Mouse (Mus musculus) urinary bladder, postnatal 25 days (tissue): ENCODE data around the gene Vps16.
A peak's percentile ranks its signal among the peaks of the same experiment; 100 is the strongest.

ENCODE experiments used
- DNase-seq: peaks from one replicate; pipeline ENCODE4 v3.0.0; 2022; ENCODE audit warnings: low spot score

The Vps16 gene

DNA sequence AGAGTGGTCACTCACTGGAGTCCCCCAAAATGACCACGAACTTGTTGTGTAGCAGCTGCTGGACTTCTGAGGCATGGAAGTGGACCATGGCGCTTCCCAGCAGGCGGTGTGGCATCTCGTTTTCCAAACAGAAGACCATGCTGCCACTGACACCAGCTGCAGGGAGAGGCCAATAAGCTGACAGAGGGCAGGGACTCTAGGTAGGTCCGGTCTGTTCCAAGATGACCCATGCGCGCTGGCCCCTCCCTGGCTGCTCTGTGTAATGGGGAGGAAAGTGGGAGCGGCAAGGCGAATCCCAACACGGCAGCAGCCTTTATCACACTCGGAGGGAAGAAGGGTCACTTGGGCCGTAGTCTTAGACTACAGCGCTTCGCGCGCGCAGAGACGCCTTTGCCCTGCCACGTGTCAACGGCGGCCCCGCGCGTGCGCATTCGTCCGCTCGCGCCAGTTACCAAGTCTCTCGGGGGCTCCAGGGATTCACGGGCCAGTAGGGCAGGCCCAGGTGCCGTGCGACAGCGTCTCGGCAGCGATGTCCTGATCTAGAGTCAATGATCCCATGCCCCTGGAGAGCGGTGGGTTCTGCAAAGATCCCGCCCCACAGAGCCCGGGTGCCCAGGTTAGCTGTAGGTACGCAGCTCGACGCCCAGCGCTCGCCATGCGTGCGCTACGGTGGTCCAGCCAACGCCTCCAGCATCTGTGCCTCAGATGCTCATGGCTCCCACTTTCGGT, 578 bp upstream of the Vps16 start:
- peak; percentile 75 for DNase-seq

DNA sequence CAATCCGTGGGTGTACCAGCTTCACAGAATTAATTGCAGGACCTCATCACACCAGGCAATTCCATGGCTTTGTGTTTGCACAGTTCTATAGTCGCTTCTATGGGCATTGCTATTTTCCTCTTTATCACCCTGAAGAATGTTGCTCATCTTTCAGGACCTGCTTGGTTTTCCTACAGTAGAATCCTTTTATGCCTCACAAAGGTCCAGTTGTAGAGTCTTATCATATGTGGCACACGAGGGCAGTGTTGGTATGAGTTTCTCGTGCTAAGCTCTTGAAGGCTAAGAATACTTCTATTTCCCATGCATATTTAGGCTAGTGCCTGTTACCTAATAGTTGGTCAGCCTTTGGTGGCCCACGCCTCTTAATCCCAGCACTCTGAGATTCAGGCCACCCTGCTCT, 973 bp downstream of the Vps16 start:
- DNase-seq = no peak

DNA sequence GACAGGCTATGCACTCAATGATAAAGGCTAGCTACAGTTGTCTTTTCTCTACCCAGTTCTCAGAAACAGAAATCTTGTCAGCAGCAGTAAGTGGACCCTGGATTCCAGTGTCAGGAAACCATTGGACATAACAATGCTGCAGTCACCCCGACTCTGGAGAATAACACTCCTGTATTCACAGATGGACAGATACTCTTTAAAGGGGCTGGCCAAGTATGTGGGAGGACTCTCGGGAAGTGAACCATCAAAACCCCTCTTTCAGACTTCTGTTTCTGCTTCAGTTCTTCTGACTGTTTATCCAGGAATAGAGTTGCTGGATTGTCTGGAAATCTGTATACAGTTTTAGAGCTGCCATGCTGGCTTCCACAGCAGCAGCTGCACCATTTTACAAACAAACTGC, 5.7 kb downstream of the Vps16 start:
- DNase-seq = no peak

DNA sequence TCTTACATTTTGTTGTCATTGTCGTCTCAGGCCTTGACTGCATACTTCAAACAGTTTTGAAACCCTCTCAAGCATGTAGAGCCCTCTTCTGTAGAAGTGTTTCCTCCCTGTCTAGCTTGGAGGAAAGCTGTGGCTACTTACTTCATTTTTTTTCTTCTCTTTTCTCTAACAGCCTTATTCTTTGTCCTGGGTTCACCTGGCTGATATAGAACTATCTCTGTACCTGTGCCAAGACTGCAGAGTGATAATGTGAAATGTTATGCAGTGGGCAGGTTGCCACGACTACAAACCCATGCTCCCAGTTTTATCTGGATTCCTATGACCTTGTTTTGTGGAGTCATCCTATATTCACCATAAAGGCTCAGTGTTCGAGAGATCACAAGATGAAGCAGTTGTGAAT, 6.3 kb downstream of the Vps16 start:
- no peak for DNase-seq

DNA sequence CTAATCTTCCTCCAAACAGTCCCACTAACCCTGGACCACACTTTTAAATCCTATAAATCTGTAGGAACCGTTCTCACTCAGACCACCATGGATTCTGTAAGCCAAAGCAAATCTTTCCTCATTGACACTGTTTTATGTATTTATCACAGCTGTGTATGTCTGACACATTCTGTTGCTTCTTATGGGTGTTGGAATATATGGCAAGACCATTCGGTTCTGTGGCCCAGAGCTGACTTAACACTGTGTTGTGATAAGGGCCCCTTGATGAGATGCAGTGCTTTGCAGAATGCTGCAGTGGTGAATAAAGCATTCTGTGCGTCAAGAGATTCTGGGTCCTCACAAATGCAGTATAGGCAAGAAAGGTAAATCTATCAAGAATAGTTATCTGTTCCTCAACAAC, 8.0 kb downstream of the Vps16 start:
- no peak for DNase-seq

DNA sequence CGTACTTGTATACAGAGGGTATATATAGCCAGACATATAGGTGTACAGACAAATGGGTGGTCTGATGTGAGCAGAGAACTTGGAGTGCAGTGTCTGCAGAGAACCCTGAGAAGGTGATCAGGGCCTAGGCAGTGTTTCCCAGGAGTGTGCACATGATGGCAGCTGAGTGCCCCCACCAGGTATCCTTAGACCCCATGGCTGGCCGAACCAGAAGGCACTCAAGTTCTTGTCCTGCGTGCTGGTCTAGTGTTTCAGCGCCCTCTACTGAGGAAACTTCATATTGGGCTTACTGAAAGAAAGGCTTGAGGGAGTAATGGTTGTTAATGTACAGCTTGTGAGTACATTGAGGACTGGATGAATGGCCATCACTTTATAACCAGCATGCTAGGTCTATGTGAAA, 9.0 kb downstream of the Vps16 start:
- no peak for DNase-seq

DNA sequence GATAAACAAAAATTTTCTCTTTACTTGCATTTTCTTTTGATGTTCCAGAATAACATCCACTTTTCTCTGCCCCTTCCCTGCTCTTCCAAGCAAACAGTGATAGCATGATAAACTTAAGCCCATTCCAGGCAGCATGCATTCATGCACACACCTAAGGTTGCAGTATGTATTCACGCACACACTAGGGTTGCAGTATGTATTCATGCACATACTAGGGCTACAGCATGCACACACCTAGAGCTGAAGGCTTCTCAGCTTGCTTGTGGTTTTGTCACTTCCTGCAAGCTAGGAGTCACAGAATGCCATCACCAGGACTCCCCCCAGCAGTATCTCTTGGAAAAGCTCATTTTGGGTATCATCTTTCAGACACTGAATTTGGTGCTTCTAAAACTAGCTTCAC, 12.6 kb downstream of the Vps16 start:
- DNase-seq = no peak

DNA sequence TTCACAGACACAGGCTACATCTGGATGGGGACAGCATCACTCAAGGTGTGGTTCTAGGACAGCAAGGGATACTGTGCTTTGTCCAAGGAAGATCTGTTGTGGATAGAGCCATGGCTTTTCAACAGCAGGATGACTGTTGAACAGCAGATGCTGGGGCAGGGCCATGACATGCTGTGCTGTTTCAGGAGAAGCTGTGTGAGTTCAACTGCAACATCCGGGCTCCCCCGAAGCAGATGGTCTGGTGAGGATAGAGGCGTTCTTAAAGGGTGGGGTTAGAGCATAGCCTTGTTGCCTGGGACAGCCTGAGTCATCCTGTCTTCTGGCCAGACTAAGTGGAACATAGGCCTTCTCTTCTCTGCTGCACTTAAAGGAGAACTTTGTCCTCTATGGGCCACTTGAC, 14.7 kb downstream of the Vps16 start:
- no peak for DNase-seq

DNA sequence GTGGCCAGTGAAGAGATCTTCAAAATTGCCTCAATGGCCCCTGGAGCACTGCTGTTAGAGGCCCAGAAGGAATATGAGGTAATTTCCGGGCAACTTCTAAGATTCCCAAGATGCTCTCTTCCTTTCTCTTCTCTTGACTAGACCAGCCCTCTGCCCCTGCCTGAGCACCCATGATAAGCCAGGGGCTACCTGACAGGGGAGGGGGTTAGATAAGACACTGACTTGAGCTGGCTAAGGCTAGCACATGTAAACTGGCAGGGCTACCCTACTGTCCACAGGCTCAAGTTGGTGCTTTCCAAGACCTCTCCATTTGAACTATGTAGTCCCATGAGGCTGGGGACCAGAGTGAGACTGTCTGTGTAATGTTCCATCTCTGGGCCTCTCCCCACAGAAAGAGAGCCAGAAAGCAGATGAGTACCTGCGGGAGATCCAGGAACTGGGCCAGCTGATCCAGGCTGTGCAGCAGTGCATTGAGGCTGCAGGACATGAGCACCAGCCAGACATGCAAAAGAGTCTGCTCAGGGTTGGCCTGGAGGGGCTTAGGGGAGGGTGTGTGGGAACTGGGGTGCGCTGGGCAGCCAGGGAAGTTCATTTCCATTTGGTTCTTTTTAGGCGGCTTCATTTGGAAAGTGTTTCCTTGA, 15.8 kb downstream of the Vps16 start:
- no peak for DNase-seq

DNA sequence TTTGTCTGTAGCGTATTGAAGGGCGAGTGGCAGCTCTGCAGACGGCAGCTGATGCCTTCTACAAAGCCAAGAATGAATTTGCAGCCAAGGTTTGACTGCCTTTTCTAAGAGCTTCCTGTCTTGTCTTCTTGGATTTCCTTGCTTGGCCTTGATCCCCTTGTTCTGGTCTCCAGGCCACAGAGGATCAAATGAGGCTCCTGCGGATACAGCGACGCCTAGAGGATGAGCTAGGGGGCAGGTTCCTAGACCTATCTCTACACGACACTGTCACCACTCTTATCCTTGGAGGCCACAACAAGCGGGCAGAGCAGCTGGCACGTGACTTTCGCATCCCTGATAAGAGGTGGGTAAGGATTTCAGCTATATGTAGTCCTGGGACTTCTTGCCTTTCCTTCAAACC, 18.0 kb downstream of the Vps16 start:
- DNase-seq = no peak

DNA sequence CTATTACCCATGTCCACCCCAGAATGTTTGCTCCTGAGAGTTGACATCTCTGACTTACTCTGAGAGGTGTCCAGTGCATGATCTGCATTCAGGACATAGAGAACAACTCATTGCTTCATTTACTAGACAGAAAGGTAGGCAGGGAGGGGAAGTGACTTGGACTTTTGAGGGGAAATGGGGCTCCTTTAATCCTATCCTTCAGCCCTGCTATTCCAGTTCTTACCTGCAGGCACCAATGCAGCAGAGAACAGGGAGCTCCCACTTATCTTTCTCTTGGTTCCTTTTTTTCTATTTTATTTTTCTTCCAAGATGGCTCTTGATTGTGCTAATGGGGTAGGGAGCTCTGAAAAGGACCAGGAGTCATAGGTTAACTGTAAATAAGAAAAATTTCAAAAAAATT, 24.3 kb downstream of the Vps16 start:
- DNase-seq = no peak

DNA sequence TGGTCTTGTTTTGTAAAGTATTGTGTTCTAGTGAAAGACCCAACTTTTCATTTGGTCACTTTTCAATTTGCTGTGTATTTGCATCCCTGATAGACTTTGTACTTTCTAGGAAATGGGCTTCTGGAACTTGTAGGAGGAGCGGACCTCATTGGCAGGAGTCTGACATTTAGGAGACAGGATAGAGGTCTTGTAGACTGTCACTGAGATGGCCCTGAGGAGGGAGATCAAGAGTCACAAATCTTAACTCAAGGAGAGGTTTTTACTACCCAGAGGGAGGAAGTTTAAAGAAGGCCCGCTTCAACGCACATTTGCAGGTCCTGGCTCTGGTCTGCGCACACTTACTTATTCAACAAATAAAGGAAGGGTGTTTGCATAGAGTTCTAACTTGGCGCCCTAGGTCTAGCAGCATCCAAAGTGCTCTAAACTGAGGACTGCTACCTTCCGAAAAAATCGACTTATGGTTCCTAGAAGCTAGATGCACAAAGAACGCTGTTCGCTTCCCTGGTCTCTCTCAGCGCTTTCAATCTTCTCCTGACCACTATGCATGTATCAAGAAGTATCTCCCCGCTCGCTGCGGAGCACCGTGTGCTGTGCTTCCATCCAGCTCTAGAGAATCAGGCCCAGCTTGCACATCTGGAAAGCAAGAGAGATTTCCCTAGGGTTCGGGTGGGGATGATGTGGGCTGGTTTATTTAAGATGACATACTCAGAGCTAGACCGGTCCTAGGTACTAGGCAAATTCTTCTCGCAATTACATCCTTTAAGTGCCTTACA, 25.1 kb downstream of the Vps16 start:
- DNase-seq = no peak

DNA sequence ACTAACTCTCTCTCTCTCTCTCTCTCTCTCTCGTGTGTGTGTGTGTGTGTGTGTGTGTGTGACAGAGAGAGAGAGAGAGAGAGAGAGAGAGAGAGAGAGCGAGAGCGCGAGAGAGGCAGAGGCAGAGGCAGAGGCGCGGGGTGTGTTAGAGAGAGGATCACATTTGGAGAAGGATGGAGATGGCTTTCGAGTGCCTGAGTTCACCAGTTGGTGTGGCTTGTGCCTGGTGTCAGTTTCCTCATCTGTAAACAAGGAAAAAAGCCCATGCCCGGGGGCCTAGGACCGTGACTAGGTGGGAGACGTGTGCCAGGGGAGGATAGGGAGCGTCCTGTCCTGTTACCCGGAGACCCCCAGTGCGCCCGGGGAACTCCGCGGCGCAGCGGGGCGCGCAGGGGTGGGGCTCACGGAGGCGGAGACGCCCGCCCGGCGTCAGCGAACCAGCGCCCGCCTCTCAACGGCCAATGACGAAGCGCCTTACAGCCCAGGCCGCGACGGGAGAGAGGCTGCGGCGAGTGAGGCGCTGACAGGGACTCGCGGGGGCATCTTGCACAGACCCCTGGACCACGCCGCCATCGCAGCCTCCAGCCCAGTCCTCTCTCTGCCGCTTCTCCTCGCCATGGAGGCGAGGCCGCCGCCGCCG, 25.8 kb downstream of the Vps16 start, which contains the start of gene Ptpra:
Ptpra (plus strand) TSS at position 485 of the 640 bp plus-strand sequence.
- DNase-seq = peak; percentile 90

DNA sequence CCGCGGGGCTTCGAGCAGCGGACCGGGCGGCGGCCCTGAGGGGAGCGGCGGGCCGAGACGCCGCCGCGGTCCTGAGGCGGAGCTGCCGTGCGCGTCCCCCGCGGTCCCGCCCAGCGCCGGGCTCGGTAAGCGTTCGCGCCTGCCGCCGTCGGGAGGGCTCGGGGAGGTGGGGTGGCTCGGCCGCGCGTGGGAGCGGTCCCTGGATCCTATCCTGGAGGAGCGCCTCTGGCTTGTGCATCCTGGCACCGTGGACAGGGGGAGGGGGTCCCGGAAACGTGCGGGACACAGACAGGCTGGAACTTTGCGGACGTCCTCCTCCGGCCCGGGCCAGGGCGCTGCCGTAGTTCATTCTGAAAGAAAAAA, 26.3 kb downstream of the Vps16 start:
- DNase-seq = peak; percentile 72

DNA sequence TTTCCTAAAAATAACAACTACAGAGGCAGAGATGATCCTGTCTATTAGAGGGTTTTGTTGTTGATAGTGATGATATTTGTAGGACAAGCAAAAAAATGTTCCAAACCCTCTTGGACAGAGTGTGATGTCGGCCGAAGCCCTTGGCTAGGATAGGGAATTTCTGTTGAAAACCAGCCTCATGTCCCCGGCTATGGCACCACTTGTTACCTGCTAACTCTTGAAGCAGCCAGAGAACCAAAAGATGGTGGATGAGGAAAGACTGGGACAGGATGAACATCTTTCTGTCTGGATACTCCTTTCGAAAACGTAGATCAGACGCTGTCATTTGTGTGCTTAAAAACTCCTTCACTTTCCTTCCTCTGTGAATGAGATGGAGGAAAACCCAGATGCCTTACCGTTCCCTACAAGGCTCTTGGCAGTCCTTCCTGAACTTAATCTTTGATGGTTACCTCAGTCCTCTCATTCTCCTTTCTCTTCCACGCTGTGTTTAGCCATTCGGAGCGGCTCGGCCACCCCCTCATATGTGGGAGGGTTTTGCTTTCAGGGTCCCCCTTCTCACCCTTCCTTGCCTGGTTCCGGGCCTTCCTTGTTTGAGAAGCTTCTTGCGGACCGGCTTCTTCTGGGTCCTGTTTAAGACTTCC, 27.1 kb downstream of the Vps16 start:
- DNase-seq = no peak

DNA sequence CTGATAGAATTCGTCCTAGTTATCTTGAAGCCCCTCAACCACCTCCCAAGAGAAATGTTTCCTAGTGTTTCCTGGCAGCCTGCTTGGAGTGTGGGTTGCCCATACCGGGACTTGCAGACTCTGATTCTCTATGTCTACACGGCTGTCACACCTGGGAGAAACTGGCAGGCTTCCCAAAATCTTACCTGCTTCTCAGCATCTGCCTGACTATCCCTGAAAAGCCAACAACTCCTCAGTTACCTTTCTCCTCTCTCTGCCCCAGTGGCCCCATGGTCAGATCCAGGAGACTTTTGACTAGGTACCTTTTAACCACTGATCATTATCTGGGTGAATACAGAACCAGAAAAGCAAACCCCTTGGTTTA, 27.6 kb downstream of the Vps16 start:
- DNase-seq = no peak

DNA sequence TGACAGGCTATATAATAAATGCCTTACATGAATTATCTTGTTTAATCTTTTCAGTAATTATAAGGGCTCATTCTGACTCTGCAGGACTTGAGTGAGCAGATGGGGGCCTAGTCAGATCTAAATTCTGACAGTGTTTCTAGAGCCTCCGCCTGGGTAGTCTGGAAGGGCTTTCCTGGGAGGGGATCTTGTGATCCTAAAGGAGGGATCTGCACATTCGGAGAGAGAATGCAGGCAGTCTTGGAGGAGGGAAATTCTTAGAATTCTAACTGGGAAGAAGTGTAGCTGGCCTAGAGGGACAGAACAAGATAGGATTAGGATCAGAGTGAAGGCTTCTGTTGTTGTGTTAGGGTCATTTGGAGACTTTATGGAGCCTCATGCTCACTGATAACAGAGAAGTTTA, 28.1 kb downstream of the Vps16 start:
- no peak for DNase-seq

DNA sequence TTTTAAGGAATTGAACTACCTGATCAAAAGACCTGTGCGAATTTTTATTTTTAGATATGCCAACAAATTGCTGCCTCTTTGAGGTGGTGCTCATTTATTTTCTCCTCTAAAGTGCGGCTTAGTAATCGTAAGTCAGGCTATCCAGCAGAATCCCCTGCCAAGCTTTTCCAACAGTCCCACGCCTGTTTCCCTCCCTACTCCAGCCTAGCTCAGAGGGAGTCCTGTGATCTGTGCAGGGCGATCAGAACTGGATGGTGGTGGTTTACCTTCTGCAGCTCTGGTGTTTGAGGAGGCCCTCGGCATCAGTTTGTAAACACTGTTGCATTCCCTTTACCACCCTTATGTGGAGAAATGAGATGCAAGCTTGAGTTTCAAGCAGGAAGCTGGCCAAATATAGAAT, 29.3 kb downstream of the Vps16 start:
- DNase-seq = no peak

DNA sequence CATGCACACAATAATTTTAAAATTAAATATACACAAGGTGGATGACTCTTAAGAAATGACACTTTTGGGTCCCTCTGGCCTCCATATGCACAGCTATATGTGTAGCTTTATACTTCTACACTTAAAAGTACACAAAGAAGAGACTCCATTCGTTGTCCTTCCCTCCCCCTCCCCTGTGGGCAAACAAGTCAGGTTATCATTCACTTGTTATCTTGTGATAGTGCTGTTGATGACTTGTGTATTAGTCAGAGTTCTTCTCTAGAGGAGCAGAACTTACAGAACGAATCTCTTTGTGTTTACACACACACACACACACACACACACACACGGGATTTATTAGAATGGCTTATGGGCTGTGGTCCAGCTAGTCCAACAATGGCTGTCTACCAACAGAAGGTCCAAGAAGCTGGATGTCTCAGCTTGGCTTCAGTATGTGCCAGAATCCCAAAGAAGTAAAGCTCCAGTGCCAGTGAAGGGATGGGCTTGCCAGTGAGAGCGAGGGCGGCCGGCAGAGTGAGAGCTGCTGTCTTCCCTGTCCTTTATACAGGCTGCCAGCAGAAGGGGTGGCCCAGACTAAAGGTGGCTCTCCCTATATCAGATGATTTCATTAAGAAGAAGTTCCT, 30.7 kb downstream of the Vps16 start:
- no peak for DNase-seq

DNA sequence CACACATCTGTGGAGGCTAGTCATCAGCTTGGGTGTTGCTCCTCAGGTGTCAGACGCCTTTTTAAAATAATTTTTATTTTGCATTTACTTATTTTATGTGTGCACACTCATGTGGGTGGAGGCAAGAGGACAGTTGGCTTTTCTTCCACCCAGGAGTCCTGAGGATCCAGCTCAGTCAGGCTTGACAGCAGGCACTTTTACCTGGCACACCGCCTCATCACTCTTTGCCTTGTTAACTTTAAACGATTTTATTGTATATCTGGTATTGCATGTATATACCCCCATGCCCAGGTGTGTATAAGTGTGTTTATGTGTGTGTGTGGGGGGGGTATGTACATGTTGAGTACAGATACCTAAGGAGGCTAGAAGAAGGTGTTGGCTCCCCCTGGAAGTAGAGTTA, 33.7 kb downstream of the Vps16 start:
- no peak for DNase-seq

DNA sequence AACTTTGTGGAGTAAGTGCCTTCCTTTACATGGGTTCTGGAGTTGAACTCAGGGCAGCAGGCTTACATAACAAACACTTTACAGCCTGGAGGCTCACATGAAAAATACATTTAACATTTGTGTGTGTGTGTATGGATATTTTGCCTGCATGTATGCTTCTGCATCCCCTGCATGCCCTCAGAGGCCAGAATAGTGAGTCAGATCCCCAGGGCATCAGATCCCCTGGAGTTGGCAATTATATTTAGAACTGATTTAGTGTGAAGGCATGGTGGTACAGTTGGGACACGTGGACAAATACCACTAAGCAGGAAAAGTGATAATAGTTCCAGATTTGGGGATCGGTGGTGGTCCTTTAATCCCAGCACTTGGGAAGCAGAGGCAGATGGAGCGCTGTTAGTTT, 35.4 kb downstream of the Vps16 start:
- DNase-seq = no peak
